Mouse (Mus musculus) kidney, adult 2 months (tissue): ENCODE measurements around the gene Cdkl4.

ENCODE experiments used
- CTCF ChIP-seq: fragments of 200-500 bp; conservative IDR thresholded peaks from 2 replicates; pipeline ENCODE4 v1.5.1; 2011; ENCODE audit warnings: low read depth, mild to moderate bottlenecking, control low read depth, low read length, moderate library complexity, mixed read lengths; ENCODE audit not compliant: insufficient read depth, insufficient read length
- POLR2A ChIP-seq: fragments of 200-500 bp; IDR thresholded peaks from one replicate; pipeline ENCODE4 v1.6.1; 2011; ENCODE audit warnings: low read depth, low read length, control low read depth

GRCm38 (mm10) chr17:80553318-80554270 lies 24.0 kb downstream of the Cdkl4 start:
- TF ChIP-seq CTCF (peak; percentile 52), POLR2A (no peak)
